Mouse (Mus musculus) limb, embryonic 14.5 days (tissue): Measurements from ENCODE around the gene Eef2. TPM values are rescaled to one million over a fixed set of nuclear protein-coding genes. Genes with fewer than 3 reads are reported as not detected.
"Not testable (repeated sequence)": the region's sequence is repeated elsewhere in the genome, so short reads cannot be mapped to it uniquely, and the experiment has no call there.

Experiments used
- ATAC-seq: fragments of 200-750 bp; cut with Nextera tagmentation; 2 replicates; pipeline ENCODE4 v1.8.0; 2017; ENCODE audit warnings: low read depth, moderate number of reproducible peaks, moderate TSS enrichment; ENCODE audit not compliant: low FRiP score
- DNase-seq: peaks from one replicate; pipeline ENCODE4 v3.0.0-alpha.2; 2015; ENCODE audit warnings: low spot score
- H3K27ac ChIP-seq: fragments of 300-500 bp; sonication (generic); replicated peaks from 2 replicates; pipeline ENCODE4 v1.5.1; 2014; ENCODE audit warnings: low read depth, mild to moderate bottlenecking, low read length, moderate library complexity, mixed read lengths
- H3K27me3 ChIP-seq: fragments of 300-500 bp; sonication (generic); 2 replicates; pipeline ENCODE4 v1.6.1; 2014; ENCODE audit warnings: low read length, mixed read lengths; ENCODE audit not compliant: control insufficient read depth, insufficient read depth
- H3K36me3 ChIP-seq: fragments of 300-500 bp; sonication (generic); 2 replicates; pipeline ENCODE4 v1.6.1; 2014; ENCODE audit warnings: mild to moderate bottlenecking, low read length, moderate library complexity, mixed read lengths; ENCODE audit not compliant: control insufficient read depth, insufficient read depth
- H3K4me1 ChIP-seq: fragments of 300-500 bp; sonication (generic); 2 replicates; pipeline ENCODE4 v1.6.1; 2014; ENCODE audit warnings: antibody characterized with exemption, low read length, mixed read lengths; ENCODE audit not compliant: control insufficient read depth, insufficient read depth
- H3K4me2 ChIP-seq: fragments of 300-500 bp; sonication (generic); replicated peaks from 2 replicates; pipeline ENCODE4 v1.6.1; 2014; ENCODE audit warnings: low read depth, mild to moderate bottlenecking, low read length, moderate library complexity; ENCODE audit not compliant: severe bottlenecking
- H3K4me3 ChIP-seq: fragments of 300-500 bp; sonication (generic); replicated peaks from 2 replicates; pipeline ENCODE4 v1.5.1; 2014; ENCODE audit warnings: low read length
- H3K9ac ChIP-seq: fragments of 300-500 bp; sonication (generic); 2 replicates; pipeline ENCODE4 v1.6.1; 2014; ENCODE audit warnings: mild to moderate bottlenecking, low read depth, low read length, moderate library complexity; ENCODE audit not compliant: severe bottlenecking
- H3K9me3 ChIP-seq: fragments of 300-500 bp; sonication (generic); 2 replicates; pipeline ENCODE4 v1.6.1; 2016; ENCODE audit warnings: low read length; ENCODE audit not compliant: control insufficient read depth
- POLR2A ChIP-seq: fragments of 200-500 bp; IDR thresholded peaks from 2 replicates; pipeline ENCODE4 v1.8.0; 2012; ENCODE audit warnings: inconsistent platforms, mild to moderate bottlenecking, moderate library complexity, borderline replicate concordance; ENCODE audit not compliant: insufficient read depth, insufficient read length; ENCODE audit errors: extremely low read depth
- WGBS: fragments of 180-500 bp; shearing (Covaris S2); extraction: QIAGEN DNeasy Blood & Tissue Kit; methylation state at CpG from one replicate; pipeline ENCODE4 v1.1.7; 2014; 5-methylcytosine and 5-hydroxymethylcytosine counted together
- polyA plus RNA-seq, 2 experiments: library from polyadenylated mRNA; depleted of rRNA in 1 of 2; stranded (reverse) in 1 of 2; unstranded in 1 of 2; fragments of >200 nt; fragmentation: Nextera tagmentation in 1 of 2; extraction: Ambion mirVana in 1 of 2; gene quantifications; 2 replicates each; pipeline versions ENCODE4 v1.2.1 to v1.2.3; 2012 to 2014

Gene Eef2
- polyA plus RNA-seq, 2 experiments = 544 to 1,329 TPM

DNA sequence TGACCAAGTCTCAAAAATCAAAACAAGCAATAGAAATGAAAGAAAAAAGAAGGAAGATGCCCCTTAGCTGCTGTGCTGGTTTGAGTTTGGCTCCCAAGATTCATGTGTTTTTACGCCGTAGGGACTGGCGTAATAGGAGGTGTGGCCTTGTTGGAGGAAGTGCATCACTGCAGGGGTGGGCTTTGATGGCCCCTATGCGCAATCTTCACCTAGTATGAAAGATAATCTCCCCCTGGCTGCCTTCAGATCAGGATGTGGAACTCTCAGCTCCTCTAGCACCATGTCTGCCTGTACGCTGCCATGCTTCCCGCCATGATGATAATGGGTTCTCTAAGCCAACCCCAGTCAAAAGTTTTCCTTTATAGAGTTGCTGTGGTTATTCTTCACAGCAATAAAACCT lies 39.8 kb downstream of the Eef2 start:
- ATAC-seq (no peak), DNase-seq (no peak)
- H3K27ac ChIP-seq = no peak overlapping the region
- H3K36me3 ChIP-seq = no peaks in the 10 kb centered on the region
- TF ChIP-seq POLR2A = no peak
- H3K4me2 ChIP-seq = no peak overlapping the region
- WGBS = 77% methylated on average over 6 of the region's 6 CpGs
- H3K9ac ChIP-seq = no peak overlapping the region
- no peaks in the 10 kb centered on the region for H3K4me1 ChIP-seq
- no peaks in the 10 kb centered on the region for H3K27me3 ChIP-seq
- H3K9me3 ChIP-seq = no peaks in the 10 kb centered on the region
- no peak overlapping the region for H3K4me3 ChIP-seq

DNA sequence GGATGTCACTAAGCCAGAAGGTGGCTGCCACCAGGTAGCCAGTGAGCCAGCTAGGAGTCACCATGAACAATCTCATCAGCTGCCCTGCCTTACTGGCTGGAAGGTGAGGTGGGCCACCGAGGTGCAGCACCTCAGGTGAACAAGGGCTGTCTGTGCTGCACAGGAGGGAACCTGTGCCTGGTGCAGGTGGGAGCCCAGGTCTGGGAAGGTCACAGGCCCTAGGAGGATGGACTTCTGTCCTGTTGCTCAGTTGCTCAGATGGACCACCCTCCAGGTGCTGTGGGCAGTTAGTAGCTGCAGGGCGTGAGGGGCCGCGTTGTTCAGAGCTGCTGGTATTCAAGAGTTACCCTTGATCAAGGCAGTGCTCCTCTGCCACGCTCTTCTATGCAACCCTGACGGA lies 40.4 kb downstream of the Eef2 start:
- no peak for TF ChIP-seq POLR2A
- 83% methylated on average over 6 of the region's 6 CpGs for WGBS
- H3K27me3 ChIP-seq = no peaks in the 10 kb centered on the region
- H3K9ac ChIP-seq = no peak overlapping the region
- no peaks in the 10 kb centered on the region for H3K9me3 ChIP-seq
- H3K4me3 ChIP-seq = no peak overlapping the region
- no peaks in the 10 kb centered on the region for H3K4me1 ChIP-seq
- H3K27ac ChIP-seq = no peak overlapping the region
- H3K36me3 ChIP-seq = no peaks in the 10 kb centered on the region
- H3K4me2 ChIP-seq = no peak overlapping the region
- ATAC-seq = peak; percentile 23; the same call in 1 of the 2 replicates
- no peak for DNase-seq

DNA sequence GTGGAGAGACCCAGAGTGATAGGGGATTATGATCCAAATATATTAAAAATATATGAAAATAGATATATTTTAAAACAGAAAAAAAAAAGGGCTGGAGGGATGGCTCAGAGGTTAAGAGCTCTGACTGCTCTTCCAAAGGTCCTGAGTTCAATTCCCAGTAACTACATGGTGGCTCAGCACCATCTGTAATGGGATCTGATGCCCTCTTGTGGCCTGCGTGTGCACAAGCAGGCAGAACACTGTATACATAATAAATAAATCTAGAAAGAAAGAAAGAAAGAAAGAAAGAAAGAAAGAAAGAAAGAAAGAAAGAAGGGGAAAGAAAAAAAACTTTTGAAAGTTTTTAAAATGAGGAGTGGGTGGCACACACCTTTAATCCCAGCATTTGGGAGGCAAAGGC lies 40.8 kb downstream of the Eef2 start:
- H3K4me2 ChIP-seq, H3K9me3 ChIP-seq, H3K27me3 ChIP-seq, H3K4me3 ChIP-seq, H3K9ac ChIP-seq, H3K4me1 ChIP-seq, DNase-seq, H3K36me3 ChIP-seq, H3K27ac ChIP-seq, ATAC-seq: not testable (repeated sequence)
- 40% methylated on average over 1 of the region's 1 CpGs for WGBS

DNA sequence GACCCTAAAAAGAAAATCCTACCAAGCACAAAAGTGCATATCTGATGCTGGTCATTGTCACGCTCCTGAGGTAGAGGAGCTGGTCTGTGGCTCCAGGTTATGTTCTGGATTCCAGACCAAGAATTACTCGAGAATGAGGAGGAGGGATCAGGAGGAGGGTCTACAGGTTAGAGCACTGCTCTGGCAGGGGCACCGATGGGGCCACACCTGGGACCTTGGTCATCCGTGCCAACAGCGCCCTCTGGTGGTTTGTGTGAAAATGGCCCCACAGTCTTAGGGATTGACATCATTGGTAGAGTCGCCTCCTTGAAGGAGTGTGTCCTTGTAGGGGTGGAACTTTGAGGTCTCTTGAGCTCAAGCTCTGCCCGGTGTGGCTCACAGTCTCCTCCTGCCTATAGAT lies 41.5 kb downstream of the Eef2 start:
- DNase-seq = peak; percentile 30
- Histone ChIP-seq H3K27me3 (no peaks in the 10 kb centered on the region), H3K27ac (no peak overlapping the region), H3K9me3 (no peaks in the 10 kb centered on the region), H3K4me1 (no peaks in the 10 kb centered on the region), H3K4me2 (no peak overlapping the region), H3K9ac (no peak overlapping the region), H3K36me3 (no peaks in the 10 kb centered on the region), H3K4me3 (no peak overlapping the region)
- no peak for ATAC-seq
- no peak for TF ChIP-seq POLR2A
- WGBS = 26% methylated on average over 7 of the region's 7 CpGs

DNA sequence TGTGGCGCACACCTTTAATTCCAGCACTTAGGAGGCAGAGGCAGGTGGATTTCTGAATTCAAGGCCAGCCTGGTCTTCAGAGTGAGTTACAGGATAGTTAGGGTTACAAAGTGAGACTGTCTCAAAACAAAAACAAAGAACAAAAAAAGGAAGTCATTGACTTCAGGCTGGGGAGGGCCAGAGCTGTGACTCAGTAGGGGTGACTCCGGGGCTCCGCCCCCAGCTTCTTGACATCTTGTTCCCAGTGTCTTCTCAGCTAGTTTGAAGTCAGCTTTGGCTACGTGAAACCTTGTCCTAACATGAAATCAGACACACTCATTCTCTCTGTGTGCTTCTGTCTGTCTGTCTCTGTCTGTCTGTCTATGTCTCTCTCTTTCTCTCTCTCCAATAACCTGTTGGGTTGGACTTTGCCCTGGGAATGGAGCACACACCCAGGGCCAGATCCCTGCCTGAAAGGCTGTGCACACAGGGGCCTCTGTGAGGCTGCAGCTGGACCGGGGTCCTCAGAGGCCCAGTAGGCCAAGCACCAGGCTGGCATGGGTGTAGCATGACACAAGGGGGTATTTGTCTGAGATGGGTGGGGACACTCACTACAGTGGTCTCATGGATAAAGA lies 45.1 kb downstream of the Eef2 start:
- H3K4me1 ChIP-seq = no peaks in the 10 kb centered on the region
- no peak overlapping the region for H3K4me2 ChIP-seq
- no peaks in the 10 kb centered on the region for H3K36me3 ChIP-seq
- no peak overlapping the region for H3K9ac ChIP-seq
- no peak for DNase-seq
- no peaks in the 10 kb centered on the region for H3K27me3 ChIP-seq
- no peaks in the 10 kb centered on the region for H3K9me3 ChIP-seq
- H3K27ac ChIP-seq = no peak overlapping the region
- WGBS = 81% methylated on average over 5 of the region's 5 CpGs
- no peak for TF ChIP-seq POLR2A
- H3K4me3 ChIP-seq = no peak overlapping the region
- no peak for ATAC-seq

DNA sequence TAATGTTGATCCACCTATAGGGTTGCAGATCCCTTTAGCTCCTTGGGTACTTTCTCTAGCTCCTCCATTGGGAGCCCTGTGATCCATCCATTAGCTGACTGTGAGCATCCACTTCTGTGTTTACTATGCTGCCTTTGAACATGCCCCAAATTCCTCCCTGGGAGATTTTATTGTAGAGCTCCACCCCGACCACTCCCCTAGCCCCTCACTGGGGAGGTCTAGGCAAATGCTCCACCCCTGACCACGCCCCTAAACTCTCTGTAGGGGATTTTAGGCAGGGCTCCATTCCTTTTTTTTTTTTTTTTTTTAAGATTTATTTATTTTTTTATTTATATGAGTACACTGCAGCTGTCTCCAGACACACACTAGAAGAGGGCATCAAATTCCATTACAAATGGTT lies 47.3 kb downstream of the Eef2 start:
- 45% methylated on average over 2 of the region's 2 CpGs for WGBS
- ATAC-seq, H3K4me2 ChIP-seq: not testable (repeated sequence)

More for the DNA sequence above, 47.3 kb downstream of the Eef2 start:
- not testable (repeated sequence) for DNase-seq, H3K4me1 ChIP-seq, H3K36me3 ChIP-seq, H3K27ac ChIP-seq, H3K9me3 ChIP-seq, H3K4me3 ChIP-seq, H3K9ac ChIP-seq, H3K27me3 ChIP-seq
